In genomic region chr2:35308166-35308565, GRCm38 (mm10) we compare ENCODE assay signal across 24 mouse cellular contexts. TPM values are rescaled to one million over a fixed set of nuclear protein-coding genes. Genes with fewer than 3 reads are reported as not detected.
DNase-seq lines count a peak whose midpoint lies in the region; ATAC-seq lines count a peak whose summit lies in the region.
"Had no signal": no experiment of that assay in that cellular context is flagged by ENCODE, and none has a peak within 500 bp of the region (broad histone marks: within the 10 kb centered on the region; RNA-seq: fewer than 3 reads in every experiment).

No protein-coding gene starts in this region.

- no peaks in the 10 kb centered on the region for H3K36me3 ChIP-seq in intestine, embryonic 15.5 days
- H3K36me3 ChIP-seq: forebrain, embryonic 12.5 days; G1E; hindbrain, embryonic 12.5 days had no signal

- no peaks in the 10 kb centered on the region for H3K4me1 ChIP-seq in intestine, embryonic 15.5 days (replicated peaks)
- H3K4me1 ChIP-seq: embryonic facial prominence, embryonic 13.5 days; forebrain, embryonic 12.5 days; heart, embryonic 13.5 days; hindbrain, embryonic 12.5 days had no signal

- H3K9me3 ChIP-seq in intestine, embryonic 15.5 days, result no peaks in the 10 kb centered on the region
- H3K9me3 ChIP-seq: embryonic facial prominence, embryonic 13.5 days; forebrain, embryonic 12.5 days; G1E; heart, embryonic 13.5 days; hindbrain, embryonic 12.5 days had no signal

- H3K27me3 ChIP-seq in intestine, embryonic 15.5 days (replicated peaks), result no peaks in the 10 kb centered on the region
- H3K27me3 ChIP-seq: embryonic facial prominence, embryonic 13.5 days; forebrain, embryonic 12.5 days; heart, embryonic 13.5 days; hindbrain, embryonic 12.5 days had no signal

- peak; percentile 30 to 41 for DNase-seq in lung, adult 18-20 months
- DNase-seq in lung, postnatal 14 days, result no peak
- peak; percentile 55 for DNase-seq in adipocyte (ENCODE audit: low spot score)
- DNase-seq in monocyte, adult 2 months (ENCODE audit: low read depth in 1 of 2, low spot score in 2 of 2), result peak; percentile 36 to 43
- DNase-seq in gastrocnemius, postnatal 4 days (ENCODE audit: low spot score in 2 of 2), result no peak
- DNase-seq: adrenal gland, postnatal 10 days; cerebellum, adult 11-12 months; cerebellum, adult 9-10 months; cerebellum, postnatal 25 days; gastrocnemius, postnatal 14 days; heart, adult 11 months; heart, postnatal 4 days had no signal

- H3K4me2 ChIP-seq in intestine, embryonic 15.5 days (replicated peaks), result no peak overlapping the region
- H3K4me2 ChIP-seq: embryonic facial prominence, embryonic 13.5 days; forebrain, embryonic 12.5 days; heart, embryonic 13.5 days; hindbrain, embryonic 12.5 days had no signal

- no peak overlapping the region for H3K4me3 ChIP-seq in intestine, embryonic 15.5 days (replicated peaks)
- H3K4me3 ChIP-seq: embryonic facial prominence, embryonic 13.5 days; forebrain, embryonic 12.5 days; heart, embryonic 13.5 days; hindbrain, embryonic 12.5 days had no signal

- WGBS in intestine, embryonic 15.5 days, result 37% methylated on average over 1 of the region's 1 CpGs

- peak; percentile 96 for ATAC-seq in granulocyte monocyte progenitor cell, adult 5-6 weeks (replicated peaks; ENCODE audit: poor library complexity, severe bottlenecking)
- no peak for ATAC-seq in intestine, embryonic 15.5 days
- ATAC-seq: forebrain, embryonic 16.5 days; hindbrain, postnatal 0 days had no signal

- no peak overlapping the region for H3K9ac ChIP-seq in intestine, embryonic 15.5 days
- H3K9ac ChIP-seq: embryonic facial prominence, embryonic 13.5 days; forebrain, embryonic 12.5 days; heart, embryonic 13.5 days; hindbrain, embryonic 12.5 days had no signal

- no peak overlapping the region for H3K27ac ChIP-seq in intestine, embryonic 15.5 days
- H3K27ac ChIP-seq: embryonic facial prominence, embryonic 13.5 days; forebrain, embryonic 12.5 days; heart, embryonic 13.5 days; hindbrain, embryonic 12.5 days; hindbrain, postnatal 0 days had no signal

RNA-seq across cellular contexts. Expression of gene Stom, which starts 28.6 kb away (rescaled TPM):
- total RNA-seq in granulocyte monocyte progenitor cell, adult 5-6 weeks (2014; fragmentation: Nextera tagmentation), result 99.4 and 102 TPM in 2 replicates
- total RNA-seq in granulocyte monocyte progenitor cell, adult 5-6 weeks (2017), result 147 and 151 TPM in 2 replicates
- polyA plus RNA-seq in intestine, embryonic 15.5 days (2015; fragmentation: Nextera tagmentation; extraction: Ambion mirVana), result 62.7 and 70.0 TPM in 2 replicates
- 10 to 100 TPM; 34.1 to 50.4 TPM for total RNA-seq in gastrocnemius, postnatal 4 days (2021)

RNA-seq across cellular contexts. Expression of gene Gsn, which starts 52.0 kb away (rescaled TPM):
- total RNA-seq in granulocyte monocyte progenitor cell, adult 5-6 weeks (2014; fragmentation: Nextera tagmentation), result 3.7 and 7.8 TPM in 2 replicates
- total RNA-seq in granulocyte monocyte progenitor cell, adult 5-6 weeks (2017), result 8.4 and 10.0 TPM in 2 replicates
- 167 and 170 TPM in 2 replicates for polyA plus RNA-seq in intestine, embryonic 15.5 days (2015; fragmentation: Nextera tagmentation; extraction: Ambion mirVana)
- total RNA-seq in gastrocnemius, postnatal 4 days (2021), result 100 to 1,000 TPM; 259 to 284 TPM

RNA-seq across cellular contexts. Expression of gene 4930568D16Rik, which starts 59.4 kb away (rescaled TPM):
- total RNA-seq in granulocyte monocyte progenitor cell, adult 5-6 weeks (2014; fragmentation: Nextera tagmentation), result not detected in 2 replicates
- total RNA-seq in granulocyte monocyte progenitor cell, adult 5-6 weeks (2017), result not detected in 2 replicates
- not detected in 2 replicates for polyA plus RNA-seq in intestine, embryonic 15.5 days (2015; fragmentation: Nextera tagmentation; extraction: Ambion mirVana)
- total RNA-seq in gastrocnemius, postnatal 4 days (2021), result not detected
- total RNA-seq: adrenal gland, postnatal 10 days; adrenal gland, postnatal 4 days; gastrocnemius, postnatal 14 days; heart, postnatal 4 days; hindbrain, postnatal 0 days had no signal
- polyA plus RNA-seq: embryonic facial prominence, embryonic 13.5 days; forebrain, embryonic 12.5 days; forebrain, embryonic 16.5 days; frontal cortex, adult 2 months; G1E; heart, embryonic 13.5 days; heart, postnatal 0 days; hindbrain, embryonic 12.5 days; hindbrain, postnatal 0 days had no signal

Comparison
In these comparisons a context has a peak if more than half of its experiments do, and no peak if none do; other contexts are left out.
1. DNase-seq: peak in lung, adult 18-20 months (2 of 2), adipocyte (single experiment) and monocyte, adult 2 months (2 of 2); none in lung, postnatal 14 days (single experiment) and gastrocnemius, postnatal 4 days (0 of 2).
2. RNA of gene Gsn, which starts 52.0 kb away (total RNA-seq): 259 to 284 TPM in gastrocnemius, postnatal 4 days; 3.7 to 10.0 TPM in granulocyte monocyte progenitor cell, adult 5-6 weeks; every median in the first group is over 10 times any median in the second.